Mouse (Mus musculus) adrenal gland, postnatal 10 days (tissue): Measurements from ENCODE around the gene St6galnac3. TPM values are rescaled to one million over a fixed set of nuclear protein-coding genes. Genes with fewer than 3 reads are reported as not detected.

Experiments
- DNase-seq: peaks from one replicate; pipeline ENCODE4 v3.0.0; 2021; ENCODE audit warnings: mixed read lengths
- total RNA-seq, 2 experiments: library from RNA; stranded (reverse); gene quantifications; 2 replicates each; pipeline ENCODE4 v1.2.3; 2021

The St6galnac3 gene
- total RNA-seq, 2 experiments from 2014 or later, result 13.3 to 14.4 TPM

- no peak for DNase-seq
Measured at GRCm38 (mm10) chr3:153339940-153340339, 385.0 kb downstream of the St6galnac3 start.

GRCm38 (mm10) chr3:153339091-153339490, 385.9 kb downstream of the St6galnac3 start:
- no peak for DNase-seq

- no peak for DNase-seq
Measured at GRCm38 (mm10) chr3:153337779-153338178, 387.2 kb downstream of the St6galnac3 start.

- no peak for DNase-seq
Measured at GRCm38 (mm10) chr3:153337221-153337620, 387.8 kb downstream of the St6galnac3 start.

GRCm38 (mm10) chr3:153334152-153334825, 390.7 kb downstream of the St6galnac3 start:
- DNase-seq, result no peak

- DNase-seq, result no peak
Measured at GRCm38 (mm10) chr3:153324307-153324706, 400.7 kb downstream of the St6galnac3 start.

GRCm38 (mm10) chr3:153323446-153323845, 401.5 kb downstream of the St6galnac3 start:
- no peak for DNase-seq

GRCm38 (mm10) chr3:153313583-153313982, 411.4 kb downstream of the St6galnac3 start:
- no peak for DNase-seq

- DNase-seq, result no peak
Measured at GRCm38 (mm10) chr3:153313167-153313566, 411.8 kb downstream of the St6galnac3 start.

GRCm38 (mm10) chr3:153312006-153312405, 413.0 kb downstream of the St6galnac3 start:
- DNase-seq, result no peak

GRCm38 (mm10) chr3:153308379-153308778, 416.6 kb downstream of the St6galnac3 start:
- DNase-seq, result no peak

- no peak for DNase-seq
Measured at GRCm38 (mm10) chr3:153305153-153305552, 419.8 kb downstream of the St6galnac3 start.

- no peak for DNase-seq
Measured at GRCm38 (mm10) chr3:153302376-153302775, 422.6 kb downstream of the St6galnac3 start.

- DNase-seq, result no peak
Measured at GRCm38 (mm10) chr3:153296375-153297068, 428.5 kb downstream of the St6galnac3 start.

- DNase-seq, result no peak
Measured at GRCm38 (mm10) chr3:153292853-153293252, 432.1 kb downstream of the St6galnac3 start.

- DNase-seq, result no peak
Measured at GRCm38 (mm10) chr3:153292363-153292762, 432.6 kb downstream of the St6galnac3 start.

- DNase-seq, result no peak
Measured at GRCm38 (mm10) chr3:153291406-153292045, 433.4 kb downstream of the St6galnac3 start.

- no peak for DNase-seq
Measured at GRCm38 (mm10) chr3:153289971-153290370, 435.0 kb downstream of the St6galnac3 start.

GRCm38 (mm10) chr3:153287564-153287963, 437.4 kb downstream of the St6galnac3 start:
- no peak for DNase-seq

- DNase-seq, result no peak
Measured at GRCm38 (mm10) chr3:153287081-153287480, 437.9 kb downstream of the St6galnac3 start.

- DNase-seq, result no peak
Measured at GRCm38 (mm10) chr3:153282123-153282765, 442.7 kb downstream of the St6galnac3 start.

GRCm38 (mm10) chr3:153278249-153278648, 446.7 kb downstream of the St6galnac3 start:
- DNase-seq, result no peak
